Mouse (Mus musculus): ENCODE measurements around the gene Pld6.

DNA sequence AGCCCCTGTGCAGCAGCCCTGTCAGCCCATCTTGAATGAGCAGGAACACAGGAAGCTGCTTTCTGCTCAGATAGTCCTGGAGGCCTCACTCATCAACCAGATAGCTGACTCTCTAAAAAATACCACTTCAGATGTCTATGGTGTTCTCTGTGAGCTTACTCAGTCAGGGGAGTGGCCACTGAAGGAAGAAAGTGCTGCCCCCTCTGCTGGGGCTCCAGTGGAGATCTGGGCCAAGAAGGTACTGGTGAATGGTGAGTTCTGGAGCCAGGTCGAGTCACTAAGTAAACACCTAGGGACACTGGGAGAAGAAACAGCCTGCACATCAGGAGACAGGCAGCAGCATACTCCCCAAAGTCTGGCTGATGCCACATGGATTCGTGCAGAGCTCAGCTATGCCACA lies 27.8 kb downstream of the Pld6 start:
- TF ChIP-seq CTCF (IDR thresholded peaks at IDR 0.05; ENCODE audit: borderline replicate concordance, extremely low read depth, insufficient read depth, insufficient read length) (no peak), POLR2A (IDR thresholded peaks at IDR 0.05; ENCODE audit: borderline replicate concordance, extremely low read depth, insufficient read depth, insufficient read length, poor library complexity, severe bottlenecking) (no peak)
